ENCODE assay signal across 24 mouse cellular contexts in genomic region chr16:22586151-22586836, GRCm38 (mm10).
DNase-seq lines count a peak whose midpoint lies in the region; ATAC-seq and TF ChIP-seq lines count a peak whose summit lies in the region.
"Had no signal": no experiment of that assay in that cellular context is flagged by ENCODE, and none has a peak within 500 bp of the region (broad histone marks: within the 10 kb centered on the region; RNA-seq: fewer than 3 reads in every experiment).

No protein-coding gene starts in this region.

- TF ChIP-seq RAD21 in CH12.LX (IDR thresholded peaks at IDR 0.05; ENCODE audit: low read depth, low read length): peak; percentile 66

- no peaks in the 10 kb centered on the region for H3K4me1 ChIP-seq in intestine, postnatal 0 days (replicated peaks; ENCODE audit: control insufficient read depth, insufficient read depth, low read length)
- no peaks in the 10 kb centered on the region for H3K4me1 ChIP-seq in intestine, embryonic 16.5 days (ENCODE audit: control insufficient read depth, insufficient read depth, low read length)
- peaks cover 13 to 36% of the 10 kb centered on the region in 2 experiments for H3K4me1 ChIP-seq in CH12.LX (ENCODE audit: control insufficient read depth in 1 of 2, insufficient read depth in 2 of 2)
- no peaks in the 10 kb centered on the region for H3K4me1 ChIP-seq in stomach, postnatal 0 days (replicated peaks; ENCODE audit: control insufficient read depth, insufficient read depth)
- H3K4me1 ChIP-seq: embryonic facial prominence, embryonic 12.5 days; embryonic facial prominence, embryonic 15.5 days; heart, embryonic 12.5 days; hindbrain, embryonic 10.5 days had no signal

- no peak overlapping the region for H3K27ac ChIP-seq in intestine, postnatal 0 days (ENCODE audit: low read depth, low read length)
- no peak overlapping the region for H3K27ac ChIP-seq in intestine, embryonic 16.5 days (ENCODE audit: low read length)
- H3K27ac ChIP-seq in CH12.LX (ENCODE audit: insufficient read depth, low read depth): no peak overlapping the region
- H3K27ac ChIP-seq in stomach, postnatal 0 days (replicated peaks): no peak overlapping the region
- H3K27ac ChIP-seq: embryonic facial prominence, embryonic 12.5 days; embryonic facial prominence, embryonic 15.5 days; heart, embryonic 15.5 days; hindbrain, embryonic 10.5 days; hindbrain, embryonic 13.5 days had no signal

- DNase-seq in A20 (ENCODE audit: low read depth, low spot score) (peak; percentile 49), CH12.LX (ENCODE audit: extremely low read depth) (peak; percentile 85)
- no peak for DNase-seq in stomach, postnatal 0 days (ENCODE audit: low spot score)
- no peak for DNase-seq in urinary bladder, adult 2 months (ENCODE audit: low spot score)
- DNase-seq: adrenal gland, adult 8-10 months; adrenal gland, postnatal 36 days; cerebellum, adult 18-20 months; cerebellum, adult 9-10 months; cerebellum, postnatal 14 days; forebrain, postnatal 0 days; gastrocnemius, postnatal 25 days; heart, postnatal 10 days; heart, postnatal 36 days; kidney, adult 18-20 months had no signal

- no peaks in the 10 kb centered on the region for H3K79me2 ChIP-seq in CH12.LX (replicated peaks; ENCODE audit: control insufficient read depth, extremely low read depth, insufficient read depth, poor library complexity, severe bottlenecking)

- 78% methylated on average over 11 of the region's 11 CpGs for WGBS in intestine, postnatal 0 days
- 74% methylated on average over 11 of the region's 11 CpGs for WGBS in intestine, embryonic 16.5 days
- 66% methylated on average over 11 of the region's 11 CpGs for WGBS in stomach, postnatal 0 days

- H3K9ac ChIP-seq in intestine, postnatal 0 days (ENCODE audit: low read depth, low read length): no peak overlapping the region
- H3K9ac ChIP-seq in intestine, embryonic 16.5 days (ENCODE audit: low read depth, low read length): no peak overlapping the region
- H3K9ac ChIP-seq in CH12.LX (ENCODE audit: insufficient read depth, low read depth): peak overlapping the region; percentile 51
- no peak overlapping the region for H3K9ac ChIP-seq in stomach, postnatal 0 days (ENCODE audit: low read length)
- H3K9ac ChIP-seq: embryonic facial prominence, embryonic 12.5 days; embryonic facial prominence, embryonic 15.5 days; forebrain, postnatal 0 days; heart, embryonic 12.5 days; heart, embryonic 15.5 days; hindbrain, embryonic 13.5 days had no signal

- H3K4me3 ChIP-seq in intestine, postnatal 0 days (ENCODE audit: low read depth, low read length): no peak overlapping the region
- no peak overlapping the region for H3K4me3 ChIP-seq in intestine, embryonic 16.5 days (ENCODE audit: low read length)
- H3K4me3 ChIP-seq in CH12.LX (replicated peaks in 1 of 3; ENCODE audit: low read depth in 2 of 3, low read length in 2 of 3, poor library complexity in 1 of 3): no peak overlapping the region
- H3K4me3 ChIP-seq in stomach, postnatal 0 days (ENCODE audit: low read depth, low read length): no peak overlapping the region
- H3K4me3 ChIP-seq: embryonic facial prominence, embryonic 12.5 days; embryonic facial prominence, embryonic 15.5 days; heart, embryonic 12.5 days; heart, embryonic 15.5 days; hindbrain, embryonic 10.5 days; hindbrain, embryonic 13.5 days had no signal

- TF ChIP-seq EP300 in CH12.LX (IDR thresholded peaks at IDR 0.05; ENCODE audit: low read length): peak; percentile 87
- TF ChIP-seq EP300 in stomach, postnatal 0 days (optimal IDR thresholded peaks at IDR 0.05): no peak

- 0 out of 2 replicates have a peak, but pooled peaks have one; percentile 7 for TF ChIP-seq CTCF in intestine, postnatal 0 days (IDR thresholded peaks at IDR 0.05; ENCODE audit: low read depth)
- peak in 1 of 2 experiments; percentile 76; a peak in 2 of 4 replicates for TF ChIP-seq CTCF in CH12.LX (conservative IDR thresholded peaks at IDR 0.05 in 1 of 2, IDR thresholded peaks at IDR 0.05 in 1 of 2; ENCODE audit: low read depth in 2 of 2, low read length in 2 of 2)
- TF ChIP-seq CTCF in stomach, postnatal 0 days (IDR thresholded peaks at IDR 0.05; ENCODE audit: low read depth): 0 out of 2 replicates have a peak, but pooled peaks have one; percentile 12

- TF ChIP-seq POLR2A in CH12.LX (IDR thresholded peaks at IDR 0.05; ENCODE audit: low read depth, low read length): 0 out of 2 replicates have a peak, but pooled peaks have one; percentile 29

- in situ Hi-C loops in CH12.LX (cut with MboI; ENCODE audit: low pct_ligation_motif_present, low pct_unique_long_range_greater_than_20kb, low sequenced_read_pairs): no loop called here

- H3K4me2 ChIP-seq in intestine, postnatal 0 days (replicated peaks; ENCODE audit: low read depth): no peak overlapping the region
- no peak overlapping the region for H3K4me2 ChIP-seq in intestine, embryonic 16.5 days (ENCODE audit: low read depth, low read length)
- H3K4me2 ChIP-seq in CH12.LX (ENCODE audit: insufficient read depth, low read depth, poor library complexity, severe bottlenecking): peak overlapping the region; percentile 63; the same call in 1 of the 2 replicates
- no peak overlapping the region for H3K4me2 ChIP-seq in stomach, postnatal 0 days (replicated peaks; ENCODE audit: low read depth)
- H3K4me2 ChIP-seq: embryonic facial prominence, embryonic 12.5 days; embryonic facial prominence, embryonic 15.5 days; heart, embryonic 12.5 days; heart, embryonic 15.5 days; hindbrain, embryonic 13.5 days had no signal

- H3K36me3 ChIP-seq in intestine, postnatal 0 days (ENCODE audit: control insufficient read depth, insufficient read depth): 0 out of 2 replicates have a peak, but pooled peaks cover 8% of the 10 kb centered on the region
- H3K36me3 ChIP-seq in intestine, embryonic 16.5 days (ENCODE audit: control insufficient read depth, insufficient read depth, low read length): no peaks in the 10 kb centered on the region
- H3K36me3 ChIP-seq in CH12.LX (replicated peaks in 1 of 2; ENCODE audit: control insufficient read depth in 1 of 2, insufficient read depth in 1 of 2, low read length in 1 of 2): peaks cover 2 to 4% of the 10 kb centered on the region in 2 experiments
- H3K36me3 ChIP-seq in stomach, postnatal 0 days (ENCODE audit: control insufficient read depth, insufficient read depth, low read length): no peaks in the 10 kb centered on the region
- H3K36me3 ChIP-seq: embryonic facial prominence, embryonic 12.5 days; embryonic facial prominence, embryonic 15.5 days; heart, embryonic 12.5 days; heart, embryonic 15.5 days; hindbrain, embryonic 10.5 days; hindbrain, embryonic 13.5 days had no signal

- no peak for ATAC-seq in intestine, postnatal 0 days
- ATAC-seq in intestine, embryonic 16.5 days: no peak
- ATAC-seq in stomach, postnatal 0 days (ENCODE audit: low FRiP score, low TSS enrichment): no peak
- ATAC-seq: activated CD4-positive, CD25-positive, alpha-beta regulatory T cell, adult 4 months; forebrain, embryonic 14.5 days; forebrain, postnatal 0 days had no signal

- H3K9me3 ChIP-seq in intestine, postnatal 0 days (ENCODE audit: control insufficient read depth): no peaks in the 10 kb centered on the region
- no peaks in the 10 kb centered on the region for H3K9me3 ChIP-seq in intestine, embryonic 16.5 days (ENCODE audit: control insufficient read depth, low read length)
- H3K9me3 ChIP-seq in CH12.LX (replicated peaks; ENCODE audit: low read length): no peaks in the 10 kb centered on the region
- no peaks in the 10 kb centered on the region for H3K9me3 ChIP-seq in stomach, postnatal 0 days (ENCODE audit: control insufficient read depth, low read length)
- H3K9me3 ChIP-seq: embryonic facial prominence, embryonic 12.5 days; embryonic facial prominence, embryonic 15.5 days; heart, embryonic 12.5 days; heart, embryonic 15.5 days; hindbrain, embryonic 10.5 days; hindbrain, embryonic 13.5 days had no signal

- H3K27me3 ChIP-seq in intestine, postnatal 0 days (replicated peaks; ENCODE audit: control insufficient read depth, insufficient read depth, low read length): no peaks in the 10 kb centered on the region
- H3K27me3 ChIP-seq in intestine, embryonic 16.5 days (replicated peaks; ENCODE audit: control insufficient read depth, insufficient read depth, low read length): no peaks in the 10 kb centered on the region
- H3K27me3 ChIP-seq in CH12.LX (replicated peaks): no peaks in the 10 kb centered on the region
- H3K27me3 ChIP-seq in stomach, postnatal 0 days (ENCODE audit: control insufficient read depth, insufficient read depth, low read length): no peaks in the 10 kb centered on the region
- H3K27me3 ChIP-seq: embryonic facial prominence, embryonic 12.5 days; embryonic facial prominence, embryonic 15.5 days; heart, embryonic 15.5 days; hindbrain, embryonic 13.5 days had no signal

- dilution Hi-C loops in CH12.LX (cut with MboI; ENCODE audit: extremely low pct_ligation_motif_present, extremely low pct_unique_long_range_greater_than_20kb, low sequenced_read_pairs): no loop called here

TF ChIP-seq in CH12.LX, 34 proteins besides CTCF, POLR2A, EP300 and RAD21 (continues in another document):
- TF ChIP-seq JUND (conservative IDR thresholded peaks at IDR 0.05; ENCODE audit: low read depth, low read length) (peak; percentile 90), MAZ (IDR thresholded peaks at IDR 0.05; ENCODE audit: low read depth, low read length) (peak; percentile 71; the same call in 1 of the 2 replicates), HCFC1 (IDR thresholded peaks at IDR 0.05; ENCODE audit: low read depth, low read length) (no peak), RCOR1 (conservative IDR thresholded peaks at IDR 0.05; ENCODE audit: low read depth, low read length) (0 out of 2 replicates have a peak, but pooled peaks have one; percentile 60), CHD2 (IDR thresholded peaks at IDR 0.05; ENCODE audit: low read length) (peak; percentile 34; the same call in 1 of the 2 replicates), CHD1 (IDR thresholded peaks at IDR 0.05; ENCODE audit: low read depth, low read length) (no peak), USF2 (conservative IDR thresholded peaks at IDR 0.05; ENCODE audit: low read depth, low read length) (0 out of 2 replicates have a peak, but pooled peaks have one; percentile 15), E2F4 (IDR thresholded peaks at IDR 0.05; ENCODE audit: insufficient replicate concordance, low read depth, low read length) (no peak), GABPA (IDR thresholded peaks at IDR 0.05; ENCODE audit: insufficient replicate concordance, low read depth, low read length) (no peak), PAX5 (IDR thresholded peaks at IDR 0.05; ENCODE audit: low read length) (no peak), ZKSCAN1 (IDR thresholded peaks at IDR 0.05; ENCODE audit: borderline replicate concordance, low read depth, low read length) (no peak), USF1 (IDR thresholded peaks at IDR 0.05; ENCODE audit: low read depth, low read length) (no peak), MXI1 (IDR thresholded peaks at IDR 0.05; ENCODE audit: low read depth, low read length) (0 out of 2 replicates have a peak, but pooled peaks have one; percentile 39), ZMIZ1 (IDR thresholded peaks at IDR 0.05; ENCODE audit: low read depth, low read length) (no peak), ZC3H11A (IDR thresholded peaks at IDR 0.05; ENCODE audit: low read depth, low read length) (no peak), NRF1 (IDR thresholded peaks at IDR 0.05; ENCODE audit: low read depth, low read length) (no peak), ZNF384 (IDR thresholded peaks at IDR 0.05; ENCODE audit: low read depth, low read length) (peak; percentile 89)

Comparison
In these comparisons a context has a peak if more than half of its experiments do, and no peak if none do; other contexts are left out.
1. DNase-seq: peak in A20 (single experiment) and CH12.LX (single experiment); none in stomach, postnatal 0 days (single experiment) and urinary bladder, adult 2 months (single experiment).